ENCODE assay signal across 1 mouse cellular context in the genomic region with DNA sequence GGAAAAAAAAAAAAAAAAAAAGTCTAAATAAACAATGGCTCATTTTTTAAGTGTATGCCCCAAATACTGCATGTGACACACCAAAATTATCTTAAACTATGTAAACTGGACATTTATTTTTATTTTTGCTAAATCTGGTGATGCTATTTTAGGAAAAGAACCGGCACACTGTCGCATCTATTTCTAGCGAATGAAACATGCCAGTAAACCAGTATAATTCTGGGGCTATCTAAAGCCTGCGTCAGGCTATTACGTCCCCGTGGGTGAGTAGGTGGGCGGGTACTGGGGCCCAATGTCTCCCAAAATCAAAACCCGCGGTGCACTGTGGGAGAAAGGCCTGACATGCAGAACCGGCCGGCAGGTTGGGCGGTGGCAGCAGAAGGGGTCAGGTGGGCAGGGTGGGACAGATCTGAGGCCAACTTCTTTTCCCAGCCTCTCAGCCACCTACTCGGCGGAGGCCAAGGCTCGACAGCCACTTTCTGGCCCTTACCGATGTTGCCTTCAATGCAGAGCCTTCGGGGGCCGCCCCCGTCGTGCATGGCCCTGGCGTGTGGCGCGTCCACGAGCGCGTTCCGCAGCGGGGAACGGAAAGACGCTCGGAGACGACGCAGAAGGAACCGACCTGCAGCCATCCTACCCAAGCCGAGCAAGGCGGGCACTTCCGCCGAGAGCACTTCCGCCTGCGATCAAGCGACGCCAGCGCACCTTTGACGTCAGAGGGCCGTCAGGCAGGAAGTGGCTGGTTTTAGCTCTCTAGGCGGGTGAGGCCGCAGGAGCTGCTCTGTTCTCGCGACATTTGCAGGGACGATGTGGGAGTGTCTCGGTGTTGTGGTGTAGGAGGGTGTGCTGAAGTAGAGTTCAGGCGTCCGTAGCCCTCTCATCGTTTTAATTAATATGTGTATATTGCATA.
TF ChIP-seq lines count a peak whose summit lies in the region.

Gene Dguok (minus strand): TSS at position 712 of the 910 bp plus-strand sequence.

TF ChIP-seq in CH12.LX, 34 proteins besides CTCF, POLR2A, EP300 and RAD21 (continued from another document):
- TF ChIP-seq IRF4 (IDR thresholded peaks at IDR 0.05; ENCODE audit: low read depth, low read length) (no peak; the same call in 1 of the 2 replicates), GABPA (IDR thresholded peaks at IDR 0.05; ENCODE audit: insufficient replicate concordance, low read depth, low read length) (peak; percentile 86), MXI1 (IDR thresholded peaks at IDR 0.05; ENCODE audit: low read depth, low read length) (peak; percentile 96), RCOR1 (conservative IDR thresholded peaks at IDR 0.05; ENCODE audit: low read depth, low read length) (peak; percentile 89), HCFC1 (IDR thresholded peaks at IDR 0.05; ENCODE audit: low read depth, low read length) (peak; percentile 94), JUND (conservative IDR thresholded peaks at IDR 0.05; ENCODE audit: low read depth, low read length) (no peak), USF1 (IDR thresholded peaks at IDR 0.05; ENCODE audit: low read depth, low read length) (peak; percentile 25; the same call in 1 of the 2 replicates), MAX (IDR thresholded peaks at IDR 0.05; ENCODE audit: low read length) (peak; percentile 91), ZNF384 (IDR thresholded peaks at IDR 0.05; ENCODE audit: low read depth, low read length) (peak; percentile 80), SIN3A (IDR thresholded peaks at IDR 0.05; ENCODE audit: low read length) (peak; percentile 88), ELF1 (IDR thresholded peaks at IDR 0.05; ENCODE audit: low read depth, low read length) (peak; percentile 99), USF2 (conservative IDR thresholded peaks at IDR 0.05; ENCODE audit: low read depth, low read length) (no peak), ZMIZ1 (IDR thresholded peaks at IDR 0.05; ENCODE audit: low read depth, low read length) (peak; percentile 90), CHD1 (IDR thresholded peaks at IDR 0.05; ENCODE audit: low read depth, low read length) (peak; percentile 90; the same call in 1 of the 2 replicates), MAZ (IDR thresholded peaks at IDR 0.05; ENCODE audit: low read depth, low read length) (peak; percentile 80), MEF2A (IDR thresholded peaks at IDR 0.05; ENCODE audit: borderline replicate concordance, low read depth, low read length) (peak; percentile 90), TCF12 (IDR thresholded peaks at IDR 0.05; ENCODE audit: low read depth, low read length) (peak; percentile 83), POLR2AphosphoS2 (IDR thresholded peaks at IDR 0.05; ENCODE audit: low read depth, low read length) (peak; percentile 84; the same call in 1 of the 2 replicates), SMC3 (IDR thresholded peaks at IDR 0.05; ENCODE audit: low read depth, low read length) (no peak), JUN (IDR thresholded peaks at IDR 0.05; ENCODE audit: insufficient read depth, low read depth, low read length) (no peak), E2F4 (IDR thresholded peaks at IDR 0.05; ENCODE audit: insufficient replicate concordance, low read depth, low read length) (no peak), NELFE (IDR thresholded peaks at IDR 0.05; ENCODE audit: low read depth, low read length) (peak; percentile 83), UBTF (IDR thresholded peaks at IDR 0.05; ENCODE audit: low read depth, low read length) (peak; percentile 78; the same call in 1 of the 2 replicates)
